Mouse (Mus musculus) kidney, adult 8-10 months (tissue): ENCODE measurements around the gene Tpbg.
"Not testable (repeated sequence)": the region's sequence is repeated elsewhere in the genome, so short reads cannot be mapped to it uniquely, and the experiment has no call there.

Experiments used
- DNase-seq, 2 experiments: peaks; one replicate each; pipeline ENCODE4 v3.0.0; 2022

Gene Tpbg

DNA sequence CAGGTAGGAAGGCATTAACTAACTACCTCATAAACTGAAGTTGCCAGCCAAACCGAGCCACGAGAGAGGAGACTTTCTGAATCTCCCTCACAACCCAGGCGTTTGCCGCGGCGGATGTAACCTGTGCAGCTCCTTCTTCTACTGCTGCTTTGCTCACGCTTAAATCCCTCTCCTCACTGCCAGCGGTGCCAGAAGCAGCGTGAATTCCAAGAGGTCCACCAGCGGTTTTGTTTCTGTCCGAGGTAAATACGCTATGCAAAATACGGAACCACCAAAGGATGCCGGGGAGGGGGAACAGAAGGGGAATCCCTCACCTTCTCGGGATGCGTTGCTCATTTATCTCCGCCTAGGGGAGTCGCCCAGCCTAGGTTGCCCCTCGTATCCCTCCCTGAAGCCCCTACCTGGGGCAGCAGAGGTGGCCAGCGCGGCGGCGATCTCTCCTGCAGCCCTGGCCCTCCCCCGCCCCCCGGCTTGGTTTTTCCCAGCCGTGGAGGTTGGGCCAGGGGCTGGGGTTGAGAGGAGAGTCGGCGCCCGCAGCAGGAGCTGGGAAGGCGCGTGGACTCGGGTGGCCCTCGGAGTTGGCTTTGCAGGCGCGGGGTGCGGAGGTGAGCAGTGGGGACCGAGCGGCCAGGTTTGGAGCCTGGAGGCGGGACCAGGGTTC is at the start of gene Tpbg:
Gene Tpbg (plus strand): TSS at position 30 of the 661 bp plus-strand sequence.
- peak; percentile 4 to 5 for DNase-seq

DNA sequence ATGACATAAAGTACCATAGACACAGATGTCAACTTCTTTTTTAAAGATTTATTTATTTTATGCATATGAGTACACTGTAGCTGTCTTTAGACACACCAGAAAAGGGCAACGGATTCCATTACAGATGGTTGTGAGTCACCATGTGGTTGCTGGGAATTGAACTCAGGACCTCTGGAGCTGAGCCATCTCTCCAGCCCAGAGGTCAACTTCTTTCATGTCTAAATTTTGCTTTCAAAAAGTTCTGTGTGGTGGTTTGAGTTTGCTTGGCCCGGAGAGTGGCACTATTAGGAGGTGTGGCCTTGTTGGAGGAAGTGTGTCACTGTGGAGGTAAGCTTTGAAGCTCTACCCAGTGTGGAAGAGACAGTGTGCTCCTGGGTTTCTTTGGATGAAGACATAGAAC is 40.2 kb upstream of the Tpbg start:
- not testable (repeated sequence) for DNase-seq

DNA sequence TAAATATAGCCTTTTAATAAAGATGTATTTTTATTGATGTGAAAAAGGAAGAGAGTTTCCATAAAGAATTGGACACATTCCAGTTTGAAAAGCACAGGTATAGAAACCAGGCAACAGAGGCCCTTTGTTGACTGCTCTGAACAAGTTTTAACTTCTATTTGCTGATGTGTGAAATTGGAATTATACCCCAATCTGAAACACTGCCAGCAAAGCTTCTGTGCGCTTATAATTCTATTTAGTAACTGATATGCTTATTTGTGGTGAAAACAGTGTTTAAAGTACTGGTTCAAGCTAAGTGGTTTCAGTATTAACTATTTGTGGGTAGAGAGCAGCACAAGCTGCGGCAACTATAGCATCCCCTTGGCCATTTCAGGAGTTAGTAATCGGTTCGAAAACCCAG is 39.6 kb upstream of the Tpbg start:
- no peak for DNase-seq

DNA sequence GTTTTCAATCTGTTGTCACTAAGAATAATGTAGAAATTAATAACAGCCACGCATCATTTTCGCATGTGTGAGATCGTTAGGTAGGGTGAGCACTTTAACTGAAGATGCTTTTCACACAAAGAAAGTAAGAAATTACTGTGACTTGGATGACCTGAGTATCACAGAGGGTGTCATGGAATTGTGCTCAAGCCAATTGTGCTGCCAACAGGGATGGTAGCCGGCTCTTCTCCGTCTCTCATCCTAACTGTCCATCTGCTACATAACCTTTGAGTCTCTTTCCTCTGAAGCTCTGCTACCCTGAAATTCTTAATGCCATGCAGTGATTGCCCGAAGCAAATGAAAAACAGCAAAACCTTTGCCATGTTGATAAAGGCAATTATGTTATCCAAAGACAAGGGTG is 35.8 kb upstream of the Tpbg start:
- no peak for DNase-seq

DNA sequence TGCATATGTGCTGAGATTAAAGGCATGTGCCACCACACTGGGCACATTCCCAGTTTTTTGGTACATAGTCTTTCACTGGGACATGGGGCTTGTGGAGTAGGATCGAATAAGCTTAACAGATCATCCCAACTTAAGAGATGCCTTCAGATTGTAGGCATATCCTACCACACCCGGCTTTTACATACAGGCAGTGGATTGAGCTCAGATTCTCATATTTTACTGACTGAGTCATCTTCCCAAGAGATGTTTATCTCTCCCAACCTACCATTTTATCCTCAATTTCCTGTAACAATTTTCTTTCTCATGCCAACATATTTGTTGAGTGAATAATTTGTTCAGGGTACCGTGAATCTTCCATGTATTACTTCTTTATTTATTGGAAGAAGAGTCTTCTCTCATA is 32.9 kb upstream of the Tpbg start:
- no peak for DNase-seq

DNA sequence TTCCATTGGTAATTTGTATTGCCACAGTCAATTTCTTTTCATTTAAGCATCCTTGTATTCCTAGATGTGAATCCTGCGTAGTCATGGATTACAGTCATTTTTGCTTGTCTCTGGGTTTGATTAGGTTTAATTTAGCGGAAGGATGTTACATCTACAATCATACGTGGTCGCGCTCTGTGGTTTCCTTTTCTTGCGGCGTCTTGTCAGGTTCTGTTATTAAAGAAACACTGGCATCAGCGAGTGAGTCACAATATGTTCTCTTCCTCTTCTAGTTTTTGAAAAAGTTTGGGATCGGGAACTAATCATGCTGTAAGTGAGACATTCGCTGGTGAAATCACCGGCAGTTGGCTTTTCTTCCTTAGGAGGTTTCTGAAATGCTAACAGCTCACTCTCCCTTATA is 21.4 kb upstream of the Tpbg start:
- no peak for DNase-seq

DNA sequence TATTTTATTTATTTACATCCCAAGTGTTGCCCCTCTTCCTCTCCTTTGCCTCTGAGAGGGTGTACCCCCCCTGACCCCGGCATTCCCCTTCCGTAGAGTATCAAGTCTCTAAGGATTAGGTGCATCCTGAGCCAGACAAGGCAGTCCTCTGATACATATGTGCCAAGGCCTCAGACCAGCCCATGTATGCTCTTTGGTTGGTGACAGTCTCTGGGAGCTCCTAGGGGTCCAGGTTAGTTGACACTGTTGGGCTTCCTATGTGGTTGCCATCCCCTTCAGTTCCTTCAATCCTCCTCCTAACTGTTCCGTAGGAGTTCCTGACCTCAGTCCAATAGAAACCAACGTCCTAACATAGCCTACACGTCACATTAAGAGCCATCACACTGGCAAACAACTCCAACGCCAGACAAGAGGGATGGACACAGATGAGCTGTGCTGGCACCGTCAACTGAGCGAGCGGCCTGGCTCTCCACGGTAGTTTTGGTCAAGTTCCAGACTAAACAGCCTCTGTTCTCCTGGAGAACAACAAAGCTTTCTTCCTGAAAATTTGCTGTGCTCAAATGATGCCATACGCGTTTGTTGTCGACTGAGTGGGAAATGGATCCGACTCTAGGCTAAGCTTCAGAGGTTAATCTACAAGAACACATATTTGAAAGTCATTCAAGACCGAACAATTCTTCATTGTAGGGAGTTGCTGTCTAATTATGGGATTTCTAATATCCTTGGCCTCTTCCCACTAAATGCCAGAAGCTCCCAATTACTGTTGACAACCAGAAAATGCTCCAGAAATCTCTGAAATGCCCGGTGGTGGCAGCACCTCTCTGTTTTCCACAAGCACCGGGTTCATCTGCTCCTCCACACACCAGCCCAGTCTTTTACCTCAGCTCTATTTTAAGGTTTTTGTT is 6.4 kb upstream of the Tpbg start:
- DNase-seq: no peak

DNA sequence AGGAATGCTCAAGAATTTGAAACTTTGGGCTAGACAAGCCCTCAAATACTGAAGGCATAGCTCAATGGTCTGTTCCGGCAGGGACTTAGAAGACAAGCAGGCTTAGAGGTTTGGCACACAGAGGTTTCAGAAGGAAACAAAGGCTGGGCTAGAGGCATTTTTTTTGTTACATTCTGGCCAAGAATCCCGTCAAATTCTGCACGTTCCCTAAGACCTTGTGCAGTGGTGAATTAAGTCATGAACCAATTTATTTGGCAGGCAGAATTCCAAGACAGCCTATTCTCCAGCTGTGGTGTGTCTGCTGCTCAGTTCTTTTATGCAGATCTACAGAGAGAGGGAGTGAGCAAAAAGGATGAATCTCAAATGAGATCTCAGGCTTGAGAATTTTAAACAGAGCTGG is 2.6 kb upstream of the Tpbg start:
- DNase-seq: no peak

DNA sequence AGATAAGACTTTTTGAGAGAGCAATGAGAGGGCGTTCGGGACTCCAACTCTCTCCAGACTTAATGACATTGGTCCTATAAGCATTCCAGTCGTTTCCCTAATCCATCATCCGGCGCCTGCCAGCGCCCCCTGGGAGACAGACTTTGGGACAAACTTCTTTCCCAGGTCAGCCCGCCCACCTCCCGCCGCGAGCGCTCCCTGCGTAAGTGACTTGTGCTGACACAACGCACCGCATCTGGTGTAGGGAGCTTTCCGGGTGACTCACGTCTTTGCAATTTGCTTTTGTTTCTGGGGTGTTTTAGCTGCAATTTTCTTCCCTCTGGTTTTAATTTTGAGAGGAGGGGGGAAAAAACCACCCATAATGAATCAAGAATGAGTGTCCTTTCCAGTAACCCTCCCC is 289 bp upstream of the Tpbg start:
- peak; percentile 2 to 8 for DNase-seq

DNA sequence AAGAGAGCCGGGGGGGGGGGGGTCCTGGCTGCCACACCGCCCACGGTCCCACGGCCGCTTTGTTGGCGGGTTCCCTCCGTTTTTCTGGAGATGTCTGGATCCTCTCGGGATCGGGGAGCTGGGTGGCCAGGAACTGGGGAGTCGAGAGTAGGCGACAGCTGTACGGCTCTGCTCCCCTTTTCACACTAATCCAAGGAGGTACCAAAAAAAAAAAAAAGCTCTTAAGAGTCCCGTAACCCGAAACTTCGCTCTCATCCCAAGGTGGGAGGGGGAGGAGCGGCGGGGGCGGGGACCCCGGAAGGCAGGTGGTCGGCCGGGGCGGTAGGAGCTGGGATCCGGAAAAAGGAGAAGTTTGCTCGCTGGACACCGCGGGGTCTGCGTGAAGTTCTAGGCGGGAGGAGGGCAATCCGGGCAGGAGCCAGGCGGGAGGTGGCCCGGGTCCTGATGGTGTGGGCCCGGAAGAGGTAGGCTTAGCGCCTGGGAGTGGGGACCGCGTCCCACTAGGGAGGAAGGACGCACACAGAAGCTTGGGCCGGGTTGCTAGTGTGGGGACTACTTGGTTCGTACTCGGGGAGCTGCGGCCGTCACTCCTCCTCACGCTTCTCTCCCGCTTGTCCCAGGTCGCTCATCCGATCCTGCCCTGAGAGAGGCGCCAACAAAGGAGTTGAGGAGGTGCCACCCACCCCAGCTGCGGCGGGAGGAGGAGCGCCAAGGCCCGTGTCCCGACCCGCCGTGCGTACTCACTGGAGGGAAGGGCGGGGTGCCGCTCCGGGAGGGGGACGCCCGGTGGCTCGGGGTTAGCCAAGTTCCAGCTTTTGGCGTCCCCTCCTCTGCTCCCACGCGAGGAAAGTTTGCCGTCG is 1.1 kb downstream of the Tpbg start:
- peak; percentile 6 to 18 for DNase-seq

DNA sequence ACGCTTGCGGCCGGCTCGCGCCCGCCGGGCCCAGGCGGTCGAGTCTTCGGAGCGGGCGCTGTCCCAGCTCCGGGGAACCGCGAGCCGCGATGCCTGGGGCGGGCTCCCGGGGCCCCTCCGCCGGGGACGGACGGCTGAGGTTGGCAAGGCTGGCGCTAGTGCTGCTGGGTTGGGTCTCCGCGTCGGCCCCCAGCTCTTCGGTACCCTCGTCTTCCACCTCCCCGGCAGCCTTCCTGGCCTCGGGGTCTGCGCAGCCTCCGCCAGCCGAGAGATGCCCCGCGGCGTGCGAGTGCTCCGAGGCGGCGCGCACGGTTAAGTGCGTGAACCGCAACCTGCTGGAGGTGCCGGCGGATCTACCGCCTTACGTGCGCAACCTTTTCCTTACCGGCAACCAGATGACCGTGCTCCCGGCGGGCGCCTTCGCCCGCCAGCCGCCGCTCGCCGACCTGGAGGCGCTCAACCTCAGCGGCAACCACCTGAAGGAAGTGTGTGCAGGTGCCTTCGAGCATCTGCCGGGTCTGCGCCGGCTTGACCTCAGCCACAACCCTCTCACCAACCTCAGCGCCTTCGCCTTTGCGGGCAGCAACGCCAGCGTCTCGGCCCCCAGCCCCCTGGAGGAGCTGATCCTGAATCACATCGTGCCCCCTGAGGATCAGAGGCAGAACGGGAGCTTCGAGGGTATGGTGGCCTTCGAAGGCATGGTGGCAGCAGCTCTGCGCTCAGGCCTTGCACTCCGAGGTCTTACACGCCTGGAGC is 1.9 kb downstream of the Tpbg start:
- no peak for DNase-seq

DNA sequence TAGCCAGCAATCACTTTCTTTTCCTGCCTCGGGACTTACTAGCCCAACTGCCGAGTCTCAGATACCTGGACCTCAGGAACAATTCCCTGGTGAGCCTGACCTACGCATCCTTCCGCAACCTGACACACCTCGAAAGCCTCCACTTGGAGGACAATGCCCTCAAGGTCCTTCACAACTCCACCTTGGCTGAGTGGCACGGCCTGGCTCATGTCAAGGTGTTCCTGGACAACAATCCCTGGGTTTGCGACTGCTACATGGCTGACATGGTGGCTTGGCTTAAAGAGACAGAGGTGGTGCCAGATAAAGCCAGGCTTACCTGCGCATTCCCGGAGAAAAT is 2.4 kb downstream of the Tpbg start:
- no peak for DNase-seq

DNA sequence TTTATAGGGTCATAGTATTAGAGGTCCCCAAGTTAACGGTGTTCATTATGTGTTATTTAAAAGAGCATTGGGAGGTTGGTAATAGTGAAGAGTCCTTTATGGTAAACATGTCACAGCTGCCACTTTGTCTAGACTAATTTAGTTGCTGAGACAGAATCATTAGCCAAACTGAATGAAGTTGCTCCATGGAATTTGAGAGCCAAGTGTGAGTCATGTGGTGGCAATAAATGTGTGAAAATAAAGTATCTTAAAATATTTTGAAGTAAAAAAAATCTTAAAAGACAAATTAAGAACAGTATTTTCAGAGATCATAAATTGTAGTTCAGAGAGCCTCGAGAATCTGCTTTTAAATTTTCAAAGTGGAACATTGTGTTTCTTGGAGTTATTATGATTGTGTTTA is 4.0 kb downstream of the Tpbg start:
- DNase-seq: no peak

DNA sequence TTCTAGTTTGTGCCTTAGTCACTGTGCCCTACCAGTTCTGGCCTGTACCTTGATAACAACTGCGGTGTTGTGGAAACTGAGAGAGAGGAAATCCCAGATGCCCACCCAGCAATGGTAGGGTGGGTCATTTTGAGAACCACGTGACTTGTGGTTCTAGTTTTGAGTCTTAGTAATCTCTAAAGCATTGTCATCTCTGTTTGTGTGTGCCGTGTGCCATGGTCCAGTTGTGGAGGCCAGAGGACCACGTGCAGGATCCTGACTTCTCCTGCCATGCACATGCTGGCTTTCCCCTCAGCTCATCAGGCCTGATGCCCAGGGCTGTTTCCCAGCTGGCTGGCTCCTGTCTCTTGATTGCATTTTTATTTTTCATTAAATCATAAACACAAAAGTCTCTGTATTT is 12.6 kb downstream of the Tpbg start:
- no peak for DNase-seq

DNA sequence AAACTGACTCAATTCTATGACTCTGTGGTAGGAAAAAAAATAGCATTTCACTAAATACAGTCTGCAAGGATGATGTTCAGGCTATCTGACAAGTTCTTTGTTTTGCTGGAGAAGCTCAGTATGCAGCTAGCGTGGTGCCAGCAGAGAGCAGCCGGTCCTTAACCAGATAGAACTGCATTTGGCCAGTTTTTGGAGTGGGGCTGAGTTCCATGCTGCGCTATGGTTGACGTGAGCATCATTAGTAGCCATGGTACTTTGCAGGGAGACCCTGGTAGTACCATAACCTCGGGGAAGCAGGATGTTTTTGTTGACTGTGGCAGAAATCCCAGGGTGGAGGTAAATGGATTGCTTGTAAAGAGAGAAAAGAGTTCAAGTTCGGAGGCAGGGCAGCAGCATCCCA is 14.3 kb downstream of the Tpbg start:
- DNase-seq: no peak

DNA sequence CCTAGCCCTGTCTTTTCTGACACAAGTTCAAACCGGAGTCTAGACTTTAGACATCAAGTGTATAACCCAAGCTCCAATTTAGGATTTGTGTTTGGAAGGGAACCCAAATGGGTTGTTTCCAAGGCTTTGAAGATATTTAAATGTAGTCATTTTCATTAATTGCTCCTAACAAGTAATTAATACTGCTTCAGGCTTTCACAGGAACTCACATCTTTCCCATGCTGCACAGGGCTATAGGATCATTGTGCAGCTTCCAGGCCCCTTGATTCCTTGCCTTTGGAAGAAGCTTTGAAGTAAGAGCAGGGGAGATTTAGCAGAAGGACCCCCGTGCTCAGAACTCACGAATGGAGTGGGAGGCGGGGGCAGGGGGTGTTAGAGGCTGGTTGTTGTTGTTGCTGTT is 18.9 kb downstream of the Tpbg start:
- DNase-seq: no peak

DNA sequence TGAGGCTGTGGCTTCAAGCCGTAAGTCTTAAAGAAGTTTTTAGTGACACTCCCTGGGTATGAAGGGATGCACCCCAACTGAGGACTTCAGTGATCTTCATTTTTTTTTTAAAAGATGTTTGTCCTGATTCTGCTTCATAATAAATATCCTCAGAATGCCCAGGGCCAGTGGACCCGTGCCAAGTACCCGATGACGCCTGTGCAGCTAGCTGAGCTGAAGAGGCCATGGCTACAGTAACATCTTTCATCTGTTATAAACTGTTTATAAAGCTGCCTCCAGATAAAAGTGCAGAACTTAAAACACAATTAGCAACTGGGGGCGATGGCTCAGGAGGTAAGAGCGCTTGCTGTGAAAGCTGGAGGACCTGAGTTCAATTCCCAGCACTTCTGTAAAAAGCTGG is 20.4 kb downstream of the Tpbg start:
- DNase-seq: no peak

DNA sequence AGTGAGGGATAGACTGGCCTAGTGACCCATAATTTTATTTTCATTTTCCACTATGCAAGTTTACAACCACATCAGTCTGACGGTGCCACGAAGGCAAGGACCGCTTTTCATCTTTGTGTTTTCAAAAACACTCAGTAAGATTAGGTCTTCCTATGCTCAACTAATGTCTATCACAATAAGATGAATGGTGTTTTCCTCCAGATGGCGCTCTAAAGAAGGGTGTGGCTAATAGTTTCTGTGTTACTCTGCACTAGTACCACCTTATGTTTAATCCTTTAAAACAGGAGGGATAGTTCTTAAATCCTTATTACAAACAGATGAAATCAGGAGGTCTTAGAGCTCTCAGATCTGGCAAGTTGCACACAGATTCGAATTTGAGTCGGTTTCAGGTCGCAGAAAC is 30.7 kb downstream of the Tpbg start:
- DNase-seq: no peak

DNA sequence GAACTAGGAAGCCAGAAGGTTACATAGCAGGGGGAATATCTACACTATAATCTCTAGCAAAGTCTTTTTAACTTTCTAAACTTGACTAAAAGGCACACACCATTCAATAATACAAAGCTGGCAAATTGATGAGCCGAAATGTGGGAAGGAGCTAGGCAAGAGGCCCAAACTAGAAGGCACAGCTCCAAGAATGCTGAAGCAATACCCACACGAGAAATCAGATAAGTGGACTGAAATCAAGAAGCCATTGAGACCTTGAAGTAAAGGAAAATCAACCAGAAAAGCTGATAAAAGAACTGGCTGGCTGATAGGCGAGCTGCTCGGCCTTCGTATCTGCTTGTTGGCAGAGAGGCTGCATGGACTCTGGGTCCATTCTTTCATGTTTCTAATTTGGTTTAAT is 51.5 kb downstream of the Tpbg start:
- no peak for DNase-seq
